Mouse (Mus musculus): ENCODE results near the gene Glra4. TPM values are rescaled to one million over a fixed set of nuclear protein-coding genes. Genes with fewer than 3 reads are reported as not detected.
A peak's percentile ranks its signal among the peaks of the same experiment; 100 is the strongest.

Glra4 gene
- total RNA-seq (2021): not detected

- DNase-seq: no peak
These were observed at the start of gene Glra4 for GRCm38 (mm10) chrX:136780041-136780440. Gene Glra4, minus strand, starts transcription at chrX:136780141.

GRCm38 (mm10) chrX:136828610-136829009 lies 48.7 kb upstream of the Glra4 start:
- no peak for DNase-seq

GRCm38 (mm10) chrX:136825016-136825415 lies 45.1 kb upstream of the Glra4 start:
- DNase-seq: no peak

- no peak for DNase-seq
These were observed 42.4 kb upstream of the Glra4 start, which contains the start of gene Plp1 for GRCm38 (mm10) chrX:136822371-136822770. Gene Plp1, plus strand, starts transcription at chrX:136822671.

- DNase-seq: peak; percentile 76
These were observed 40.3 kb upstream of the Glra4 start for GRCm38 (mm10) chrX:136820250-136820649.

GRCm38 (mm10) chrX:136819752-136820151 lies 39.8 kb upstream of the Glra4 start:
- peak; percentile 6 for DNase-seq

GRCm38 (mm10) chrX:136797223-136797622 lies 17.3 kb upstream of the Glra4 start:
- no peak for DNase-seq

GRCm38 (mm10) chrX:136789446-136789845 lies 9.5 kb upstream of the Glra4 start:
- no peak for DNase-seq

- no peak for DNase-seq
These were observed 679 bp downstream of the Glra4 start for GRCm38 (mm10) chrX:136779262-136779661.

- DNase-seq: no peak
These were observed 1.9 kb downstream of the Glra4 start for GRCm38 (mm10) chrX:136778046-136778445.

GRCm38 (mm10) chrX:136773035-136773434 lies 6.9 kb downstream of the Glra4 start:
- peak; percentile 23 for DNase-seq

- no peak for DNase-seq
These were observed 18.6 kb downstream of the Glra4 start for GRCm38 (mm10) chrX:136761103-136762074.

- DNase-seq: no peak
These were observed 24.5 kb downstream of the Glra4 start for GRCm38 (mm10) chrX:136755464-136755863.

- DNase-seq: no peak
These were observed 30.6 kb downstream of the Glra4 start for GRCm38 (mm10) chrX:136749329-136749728.

- no peak for DNase-seq
These were observed 35.3 kb downstream of the Glra4 start for GRCm38 (mm10) chrX:136744663-136745062.

GRCm38 (mm10) chrX:136743459-136743858 lies 36.5 kb downstream of the Glra4 start, which contains the start of gene Morf4l2:
Gene Morf4l2, minus strand, starts transcription at chrX:136743690.
- no peak for DNase-seq

- peak; percentile 71 for DNase-seq
These were observed 37.3 kb downstream of the Glra4 start for GRCm38 (mm10) chrX:136742661-136743103.

- peak; percentile 15 for DNase-seq
These were observed 37.7 kb downstream of the Glra4 start for GRCm38 (mm10) chrX:136742241-136742640.

- DNase-seq: peak; percentile 79
These were observed 38.2 kb downstream of the Glra4 start for GRCm38 (mm10) chrX:136741651-136742201.

GRCm38 (mm10) chrX:136740791-136741650 lies 38.9 kb downstream of the Glra4 start:
- DNase-seq: peak; percentile 91

GRCm38 (mm10) chrX:136740087-136740790 lies 39.7 kb downstream of the Glra4 start:
- no peak for DNase-seq

- no peak for DNase-seq
These were observed 47.9 kb downstream of the Glra4 start for GRCm38 (mm10) chrX:136732016-136732415.

All from heart, postnatal 4 days (tissue).